Mouse (Mus musculus) liver, embryonic 14.5 days (tissue): ENCODE measurements around the gene Cfap126.

ENCODE experiments used
- CTCF ChIP-seq: IDR thresholded peaks from 2 replicates; pipeline ENCODE4 v1.5.1; 2016; ENCODE audit warnings: antibody characterized with exemption, low read depth, control low read depth
- EP300 ChIP-seq: IDR thresholded peaks from 2 replicates; pipeline ENCODE4 v1.6.1; 2016; ENCODE audit warnings: antibody characterized with exemption, low read depth

DNA sequence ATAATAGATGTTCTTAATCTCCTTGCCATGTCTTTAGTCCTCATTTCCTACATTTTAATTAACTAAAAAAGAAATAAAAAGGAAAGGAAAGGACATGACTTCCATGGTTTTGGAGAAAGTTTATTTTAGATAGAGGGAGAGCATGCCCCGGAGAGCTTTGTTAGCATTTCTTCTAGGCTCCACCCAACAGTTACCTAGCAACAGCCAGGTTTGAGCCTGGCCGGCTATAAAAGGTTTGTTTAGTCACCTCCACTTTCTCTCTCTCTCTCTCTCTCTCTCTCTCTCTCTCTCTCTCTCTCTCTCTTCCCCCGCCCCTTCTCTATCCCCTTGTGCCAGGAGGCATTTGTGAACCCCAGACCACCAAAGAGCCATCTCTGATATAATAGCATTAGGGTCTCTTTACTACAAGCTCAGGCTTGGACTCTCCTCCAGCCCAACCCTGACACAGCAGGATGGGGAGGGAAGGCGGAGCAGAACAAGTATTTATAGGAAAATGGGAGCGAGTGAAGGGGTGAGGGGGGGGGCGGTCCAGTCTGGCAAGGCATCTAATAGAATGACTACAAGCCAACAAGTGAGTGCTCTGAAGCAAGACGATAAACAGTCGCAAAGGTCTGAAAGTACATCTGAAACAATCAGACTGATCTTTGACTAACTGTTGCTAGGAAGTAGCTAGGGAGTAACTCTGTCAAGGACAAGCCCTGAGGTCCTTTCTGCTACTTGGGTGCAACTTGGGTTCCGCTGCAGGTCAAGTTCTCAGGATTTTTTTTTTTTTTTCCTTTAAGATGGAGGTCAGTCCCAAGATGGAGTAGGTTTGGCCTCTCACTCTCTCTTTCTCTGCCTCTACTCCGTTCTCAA, 17.4 kb upstream of the Cfap126 start:
- TF ChIP-seq CTCF (no peak), EP300 (no peak)
